Comparison of ENCODE assay signal across 12 mouse cellular contexts in genomic region chr9:120919130-120919529, GRCm38 (mm10). TPM values are rescaled to one million over a fixed set of nuclear protein-coding genes. Genes with fewer than 3 reads are reported as not detected.
DNase-seq lines count a peak whose midpoint lies in the region; ATAC-seq and TF ChIP-seq lines count a peak whose summit lies in the region.
"Had no signal": no experiment of that assay in that cellular context is flagged by ENCODE, and none has a peak within 500 bp of the region (broad histone marks: within the 10 kb centered on the region; RNA-seq: fewer than 3 reads in every experiment).

No protein-coding gene starts in this region.

- intact Hi-C loops in heart, postnatal 14 days (cut with DNase I) = loop anchor here (5.0 kb wide), 1 partner anchor 317 kb away; no protein-coding TSS in a partner anchor

- H3K9ac ChIP-seq in heart, embryonic 16.5 days (ENCODE audit: low read length) = peak overlapping the region; percentile 27; the same call in 1 of the 2 replicates
- H3K9ac ChIP-seq in ES-E14 (ENCODE audit: insufficient read depth, low read depth, low read length, poor library complexity, severe bottlenecking) = peak overlapping the region; percentile 45
- no peak overlapping the region for H3K9ac ChIP-seq in stomach, embryonic 15.5 days
- H3K9ac ChIP-seq: heart, embryonic 15.5 days had no signal

- no peaks in the 10 kb centered on the region for H3K36me3 ChIP-seq in heart, embryonic 16.5 days (ENCODE audit: control insufficient read depth, insufficient read depth)
- H3K36me3 ChIP-seq in ES-E14 (ENCODE audit: control insufficient read depth, insufficient read depth, low read length, poor library complexity, severe bottlenecking) = no peaks in the 10 kb centered on the region
- H3K36me3 ChIP-seq in limb, embryonic 10.5 days = no peaks in the 10 kb centered on the region
- no peaks in the 10 kb centered on the region for H3K36me3 ChIP-seq in stomach, embryonic 15.5 days
- H3K36me3 ChIP-seq: heart, embryonic 15.5 days had no signal

- no peak for ATAC-seq in heart, embryonic 16.5 days (replicated peaks; ENCODE audit: extremely low read depth, insufficient read depth, low FRiP score)
- peak; percentile 84 for ATAC-seq in stomach, embryonic 15.5 days (ENCODE audit: insufficient read depth, low FRiP score, low read depth)

- no peaks in the 10 kb centered on the region for H3K4me1 ChIP-seq in heart, embryonic 16.5 days (ENCODE audit: control insufficient read depth, insufficient read depth, low read length)
- H3K4me1 ChIP-seq in ES-E14 (ENCODE audit: control insufficient read depth in 2 of 2, insufficient read depth in 2 of 2, low read length in 2 of 2, poor library complexity in 1 of 2) = peaks cover 6 to 14% of the 10 kb centered on the region in 2 experiments; a peak in 3 of 4 replicates
- H3K4me1 ChIP-seq in limb, embryonic 10.5 days = no peaks in the 10 kb centered on the region
- peaks cover 5% of the 10 kb centered on the region; the same call in 1 of the 2 replicates for H3K4me1 ChIP-seq in stomach, embryonic 15.5 days

- no peak for DNase-seq in heart, postnatal 14 days
- DNase-seq in ES-E14 (ENCODE audit: low read depth, low spot score) = peak; percentile 72
- DNase-seq in limb, embryonic 10.5 days (ENCODE audit: low spot score) = no peak
- DNase-seq in right cerebral cortex, postnatal 4 days = no peak
- DNase-seq in frontal cortex, postnatal 10 days (ENCODE audit: low spot score in 2 of 2) = no peak
- DNase-seq in kidney, adult 18-20 months = no peak
- DNase-seq: adrenal gland, adult 2 months; cerebellum, adult 11 months; kidney, postnatal 14 days had no signal

- in situ Hi-C loops in ES-E14 (cut with MboI; ENCODE audit: low sequenced_read_pairs in 2 of 2, unreplicated experiment in 2 of 2) = no loop called here

- 73% methylated on average over 5 of the region's 5 CpGs for WGBS in heart, embryonic 16.5 days
- 76% methylated on average over 5 of the region's 5 CpGs for WGBS in limb, embryonic 10.5 days
- 51% methylated on average over 5 of the region's 5 CpGs for WGBS in stomach, embryonic 15.5 days

- no peak overlapping the region for H3K4me3 ChIP-seq in heart, embryonic 16.5 days (ENCODE audit: low read length)
- no peak overlapping the region; a peak in 1 of 4 replicates for H3K4me3 ChIP-seq in ES-E14 (ENCODE audit: insufficient read depth in 1 of 2, low read depth in 1 of 2, low read length in 2 of 2, poor library complexity in 1 of 2, severe bottlenecking in 1 of 2)
- no peak overlapping the region for H3K4me3 ChIP-seq in limb, embryonic 10.5 days
- no peak overlapping the region for H3K4me3 ChIP-seq in stomach, embryonic 15.5 days (replicated peaks)
- H3K4me3 ChIP-seq: heart, embryonic 15.5 days had no signal

- 0 out of 2 replicates have a peak, but pooled peaks cover 5% of the 10 kb centered on the region for H3K9me3 ChIP-seq in heart, embryonic 16.5 days (replicated peaks; ENCODE audit: control insufficient read depth, low read length)
- H3K9me3 ChIP-seq in ES-E14 (ENCODE audit: control insufficient read depth, insufficient read depth, low read depth, low read length) = no peaks in the 10 kb centered on the region
- no peaks in the 10 kb centered on the region; the same call in 1 of the 2 replicates for H3K9me3 ChIP-seq in limb, embryonic 10.5 days (replicated peaks)
- H3K9me3 ChIP-seq in stomach, embryonic 15.5 days = no peaks in the 10 kb centered on the region
- H3K9me3 ChIP-seq: heart, embryonic 15.5 days had no signal

- no peak overlapping the region for H3K27ac ChIP-seq in heart, embryonic 16.5 days (ENCODE audit: low read length)
- peak overlapping the region; percentile 73 for H3K27ac ChIP-seq in ES-E14 (ENCODE audit: insufficient read depth, low read depth, low read length, poor library complexity, severe bottlenecking)
- H3K27ac ChIP-seq in limb, embryonic 10.5 days = 0 out of 2 replicates have a peak overlapping the region, but pooled peaks have one; percentile 15
- peak overlapping the region; percentile 72 for H3K27ac ChIP-seq in stomach, embryonic 15.5 days
- H3K27ac ChIP-seq: heart, embryonic 15.5 days had no signal

- H3K27me3 ChIP-seq in heart, embryonic 16.5 days (ENCODE audit: control insufficient read depth, insufficient read depth, low read length) = no peaks in the 10 kb centered on the region
- H3K27me3 ChIP-seq in limb, embryonic 10.5 days (ENCODE audit: low read depth, poor library complexity, severe bottlenecking) = no peaks in the 10 kb centered on the region
- no peaks in the 10 kb centered on the region for H3K27me3 ChIP-seq in stomach, embryonic 15.5 days (replicated peaks)
- H3K27me3 ChIP-seq: heart, embryonic 15.5 days had no signal

- no peak overlapping the region for H3K4me2 ChIP-seq in heart, embryonic 16.5 days (ENCODE audit: low read depth, low read length)
- 0 out of 2 replicates have a peak overlapping the region, but pooled peaks have one; percentile 3 for H3K4me2 ChIP-seq in stomach, embryonic 15.5 days
- H3K4me2 ChIP-seq: heart, embryonic 15.5 days had no signal

TF ChIP-seq in ES-E14, 5 proteins besides CTCF, POLR2A, EP300 and RAD21:
- TF ChIP-seq HCFC1 (IDR thresholded peaks at IDR 0.05; ENCODE audit: borderline replicate concordance, insufficient read depth, low read length) (no peak), CHD2 (IDR thresholded peaks at IDR 0.05; ENCODE audit: low read depth, low read length) (no peak), ZC3H11A (IDR thresholded peaks at IDR 0.05; ENCODE audit: borderline replicate concordance, low read depth, low read length) (no peak), ZNF384 (IDR thresholded peaks at IDR 0.05; ENCODE audit: low read depth, low read length) (no peak), MAFK (IDR thresholded peaks at IDR 0.05; ENCODE audit: insufficient read depth, low read depth, low read length) (no peak)
TF ChIP-seq in ES-E14: peak in this region for 0.

RNA-seq across cellular contexts. Expression of gene Ctnnb1, which starts 9.9 kb away (rescaled TPM):
- polyA plus RNA-seq in heart, embryonic 16.5 days (2015; fragmentation: Nextera tagmentation; extraction: Ambion mirVana) = 357 TPM in 2 replicates
- total RNA-seq in heart, postnatal 14 days (2021) = 100 to 1,000 TPM; 541 to 546 TPM
- total RNA-seq in ES-E14 (2012; rRNA removed) = 536 and 572 TPM in 2 replicates
- polyA plus RNA-seq in limb, embryonic 10.5 days (2016; fragmentation: Nextera tagmentation; extraction: Ambion mirVana) = 583 and 698 TPM in 2 replicates
- 502 and 547 TPM in 2 replicates for polyA plus RNA-seq in stomach, embryonic 15.5 days (2015; fragmentation: Nextera tagmentation; extraction: Ambion mirVana)
